Comparison of ENCODE assay signal across 31 mouse cellular contexts in genomic region chr17:18161194-18161593, GRCm38 (mm10). TPM values are rescaled to one million over a fixed set of nuclear protein-coding genes. Genes with fewer than 3 reads are reported as not detected.
"Had no signal": no experiment of that assay in that cellular context is flagged by ENCODE, and none has a peak within 500 bp of the region (broad histone marks: within the 10 kb centered on the region; RNA-seq: fewer than 3 reads in every experiment).

No protein-coding gene starts in this region.

RNA-seq across cellular contexts. Expression of gene Vmn2r92, which starts 9.5 kb away (rescaled TPM):
- polyA plus RNA-seq: limb, embryonic 10.5 days; limb, embryonic 11.5 days; limb, embryonic 12.5 days; limb, embryonic 13.5 days; limb, embryonic 14.5 days; limb, embryonic 15.5 days; liver, adult 2 months; liver, embryonic 11.5 days; liver, embryonic 12.5 days; liver, embryonic 13.5 days; liver, embryonic 14.5 days; liver, embryonic 15.5 days; liver, embryonic 16.5 days; liver, postnatal 0 days; lung, adult 2 months; lung, embryonic 14.5 days; lung, embryonic 15.5 days; lung, embryonic 16.5 days; lung, postnatal 0 days; macrophage; midbrain, embryonic 10.5 days; midbrain, embryonic 11.5 days; midbrain, embryonic 12.5 days; midbrain, embryonic 13.5 days; midbrain, embryonic 14.5 days; midbrain, embryonic 15.5 days; midbrain, embryonic 16.5 days; midbrain, postnatal 0 days; myocyte; neural tube, embryonic 11.5 days; neural tube, embryonic 12.5 days had no signal
